Mouse (Mus musculus): ENCODE measurements around the gene Isl2. TPM values are rescaled to one million over a fixed set of nuclear protein-coding genes. Genes with fewer than 3 reads are reported as not detected.

The Isl2 gene
- polyA plus RNA-seq (2015; fragmentation: Nextera tagmentation; extraction: Ambion mirVana): 2.0 TPM in 2 replicates

GRCm38 (mm10) chr9:55538377-55538776 lies at the start of gene Isl2:
Gene Isl2, plus strand, starts transcription at chr9:55538672.
- no peak for DNase-seq (ENCODE audit: low spot score)

- no peak for DNase-seq (ENCODE audit: low spot score)
Measured at GRCm38 (mm10) chr9:55507922-55508321, 30.6 kb upstream of the Isl2 start.

DNA sequence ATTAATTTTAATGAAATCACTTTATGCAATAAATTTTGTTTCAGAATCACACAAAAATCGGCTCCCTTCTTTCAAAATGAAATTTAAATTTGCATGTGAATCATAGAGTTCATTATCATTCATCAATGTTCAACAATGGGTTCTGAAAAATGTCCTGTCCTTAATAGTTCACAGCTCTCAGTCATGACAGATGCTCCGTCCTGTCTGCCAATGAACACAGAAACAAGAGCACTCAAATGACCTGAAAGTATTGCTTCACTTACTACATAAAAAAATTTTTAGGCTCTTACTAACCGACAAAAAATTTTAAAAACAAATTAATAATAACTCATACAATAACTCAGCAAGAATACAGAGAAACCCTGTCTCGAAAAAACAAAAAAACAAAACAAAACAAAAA lies 29.8 kb upstream of the Isl2 start:
- no peak for DNase-seq (ENCODE audit: low spot score)

DNA sequence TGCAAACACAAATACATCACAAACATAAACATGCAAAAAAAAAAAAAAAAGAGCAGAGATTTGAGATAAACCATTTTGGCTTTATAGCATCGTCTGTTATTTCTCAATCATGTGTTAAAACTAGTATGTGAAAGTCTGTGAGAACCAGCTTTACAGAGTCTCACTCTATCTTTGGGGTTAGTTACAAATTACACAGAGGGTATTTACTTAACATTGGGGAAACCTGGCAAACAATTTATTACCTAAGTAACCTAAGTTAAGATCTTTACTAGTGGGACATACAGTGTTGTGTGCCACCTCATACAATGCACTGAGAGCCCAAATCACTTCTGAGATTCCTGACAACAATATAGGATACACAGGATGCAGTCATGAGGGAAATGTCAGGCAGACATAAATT lies 28.7 kb upstream of the Isl2 start:
- no peak for DNase-seq (ENCODE audit: low spot score)

- no peak for DNase-seq (ENCODE audit: low spot score)
Measured at GRCm38 (mm10) chr9:55510651-55511235, 27.7 kb upstream of the Isl2 start.

GRCm38 (mm10) chr9:55511521-55511993 lies 26.9 kb upstream of the Isl2 start:
- peak; percentile 49 for DNase-seq (ENCODE audit: low spot score)

GRCm38 (mm10) chr9:55512027-55512543 lies 26.4 kb upstream of the Isl2 start, which contains the start of gene Etfa:
Gene Etfa, minus strand, starts transcription at chr9:55512243.
- peak; percentile 97 for DNase-seq (ENCODE audit: low spot score)

- peak; percentile 38 for DNase-seq (ENCODE audit: low spot score)
Measured at GRCm38 (mm10) chr9:55525716-55526115, 12.8 kb upstream of the Isl2 start.

DNA sequence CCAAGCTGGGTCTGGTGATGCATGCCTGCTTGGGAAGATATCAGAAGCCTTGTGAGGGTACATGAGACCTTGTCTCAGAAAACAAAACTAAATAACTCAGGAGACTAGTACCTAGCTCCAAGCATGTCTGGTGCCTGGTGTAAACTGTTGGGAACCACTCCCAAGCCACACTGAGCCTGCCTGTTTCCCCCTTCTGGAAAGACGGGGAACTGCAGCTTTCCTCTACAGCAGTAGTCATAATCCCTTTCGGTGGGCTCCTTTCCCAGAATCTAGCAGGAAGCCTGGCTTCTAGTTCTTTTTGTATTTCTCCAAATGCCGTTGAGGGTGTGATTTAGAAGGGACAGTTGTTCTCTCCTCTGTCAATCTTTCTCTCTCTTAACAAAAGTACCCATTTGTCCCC lies 2.6 kb upstream of the Isl2 start:
- peak; percentile 45 for DNase-seq (ENCODE audit: low spot score)

DNA sequence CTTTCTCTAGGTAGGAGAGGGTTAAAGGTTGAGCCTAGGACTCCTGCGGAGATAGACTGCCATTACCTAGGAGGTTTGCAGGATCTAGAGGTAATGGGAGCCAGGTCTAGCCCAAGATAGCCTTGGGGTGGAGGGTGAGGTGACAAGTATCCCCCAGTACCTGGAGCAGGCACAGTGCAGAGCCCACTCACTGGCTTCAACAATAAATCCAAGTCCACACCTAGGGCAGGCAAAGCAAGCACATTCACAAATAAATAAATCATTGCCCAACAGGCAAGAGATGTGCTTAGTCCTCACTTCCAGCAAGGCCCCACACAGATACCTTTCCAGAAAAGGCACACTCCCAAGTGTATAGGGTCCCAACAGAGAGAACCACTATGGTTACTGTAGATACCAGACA lies 534 bp downstream of the Isl2 start:
- no peak for DNase-seq (ENCODE audit: low spot score)

- DNase-seq (ENCODE audit: low spot score): peak; percentile 8
Measured at GRCm38 (mm10) chr9:55539661-55540390, 1.4 kb downstream of the Isl2 start.

- DNase-seq (ENCODE audit: low spot score): no peak
Measured at GRCm38 (mm10) chr9:55540391-55540770, 1.9 kb downstream of the Isl2 start.

GRCm38 (mm10) chr9:55540888-55541287 lies 2.4 kb downstream of the Isl2 start:
- peak; percentile 70 for DNase-seq (ENCODE audit: low spot score)

- peak; percentile 15 for DNase-seq (ENCODE audit: low spot score)
Measured at GRCm38 (mm10) chr9:55541681-55542365, 3.4 kb downstream of the Isl2 start.

- peak; percentile 16 for DNase-seq (ENCODE audit: low spot score)
Measured at GRCm38 (mm10) chr9:55542366-55543325, 4.2 kb downstream of the Isl2 start.

DNA sequence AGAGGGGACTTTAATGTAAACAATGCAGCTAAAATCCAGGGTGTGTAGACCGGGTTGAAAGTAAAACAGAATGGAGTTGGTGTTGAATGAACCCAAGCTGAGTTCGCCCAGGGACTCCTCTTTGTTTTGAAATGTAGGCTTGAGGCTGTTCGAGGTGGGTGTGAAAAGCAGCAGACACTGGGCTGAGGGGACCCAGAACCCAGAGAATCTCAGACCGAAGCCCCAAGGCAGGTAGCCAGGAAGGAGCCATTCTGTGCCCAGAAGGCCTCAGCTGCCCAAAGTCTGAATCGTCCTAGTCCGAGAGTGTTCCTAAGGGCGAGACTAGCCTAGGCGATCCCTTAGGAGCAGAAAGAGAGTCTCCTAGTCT lies 4.8 kb downstream of the Isl2 start:
- peak; percentile 9 for DNase-seq (ENCODE audit: low spot score)

DNA sequence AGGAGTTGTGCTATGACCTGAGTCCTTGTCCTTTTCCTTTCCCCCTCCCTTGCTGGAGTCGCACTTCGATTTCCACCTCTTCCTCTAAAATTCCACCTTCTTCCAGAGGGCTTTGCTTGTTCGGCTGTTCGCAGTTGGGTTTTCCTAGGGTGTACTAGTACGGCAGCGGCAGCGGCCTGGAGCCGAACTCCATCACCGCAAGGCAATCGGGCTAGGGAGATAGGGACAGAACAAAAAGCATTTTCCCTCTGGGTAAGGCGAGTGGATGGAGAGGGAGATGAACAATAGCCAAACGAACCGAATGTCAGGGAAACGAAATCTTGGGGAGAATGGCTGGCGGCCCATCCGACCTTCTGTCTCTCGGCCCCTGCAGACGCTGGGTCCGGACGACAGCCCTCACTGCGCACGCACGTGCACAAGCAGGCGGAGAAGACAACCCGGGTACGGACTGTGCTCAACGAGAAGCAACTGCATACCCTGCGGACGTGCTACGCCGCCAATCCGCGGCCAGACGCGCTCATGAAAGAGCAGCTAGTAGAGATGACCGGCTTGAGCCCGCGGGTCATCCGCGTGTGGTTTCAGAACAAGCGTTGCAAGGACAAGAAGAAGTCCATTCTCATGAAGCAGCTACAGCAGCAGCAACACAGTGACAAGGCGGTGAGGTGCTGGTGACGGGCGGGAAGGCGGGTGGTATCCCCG lies 5.4 kb downstream of the Isl2 start:
- peak; percentile 35 for DNase-seq (ENCODE audit: low spot score)

DNA sequence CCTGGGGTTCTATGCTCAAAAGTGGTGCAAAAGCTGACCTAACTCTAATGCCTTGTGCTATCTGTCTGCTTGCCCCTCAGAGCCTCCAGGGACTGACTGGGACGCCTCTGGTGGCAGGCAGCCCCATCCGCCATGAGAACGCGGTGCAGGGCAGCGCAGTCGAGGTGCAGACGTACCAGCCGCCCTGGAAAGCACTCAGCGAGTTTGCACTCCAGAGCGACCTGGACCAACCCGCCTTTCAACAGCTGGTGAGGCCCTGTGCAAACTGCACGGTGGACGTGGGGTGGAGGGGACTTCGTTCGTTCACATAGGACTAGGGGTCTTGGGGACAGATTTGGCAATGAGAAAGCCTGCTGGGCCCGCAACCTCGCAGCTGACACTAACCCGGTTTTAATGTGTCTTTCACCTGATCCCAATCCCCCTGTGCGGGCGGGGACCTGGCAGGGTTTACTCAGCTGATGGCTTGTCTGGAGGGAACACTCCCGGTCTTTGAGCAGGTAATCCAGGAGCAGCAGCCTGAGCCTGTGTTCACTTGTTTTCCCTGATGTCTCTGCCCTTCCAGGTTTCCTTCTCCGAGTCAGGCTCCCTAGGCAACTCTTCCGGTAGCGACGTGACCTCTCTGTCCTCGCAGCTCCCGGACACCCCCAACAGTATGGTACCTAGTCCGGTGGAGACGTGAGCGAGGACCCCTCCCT lies 6.5 kb downstream of the Isl2 start:
- peak; percentile 29 for DNase-seq (ENCODE audit: low spot score)

GRCm38 (mm10) chr9:55545556-55546175 lies 7.2 kb downstream of the Isl2 start:
- DNase-seq (ENCODE audit: low spot score): no peak

Data from thymus, postnatal 0 days (tissue).